Mouse (Mus musculus): ENCODE data around the gene Ttc25.
"Not testable (repeated sequence)": the region's sequence is repeated elsewhere in the genome, so short reads cannot be mapped to it uniquely, and the experiment has no call there.

The Ttc25 gene

GRCm38 (mm10) chr11:100574188-100574587 is 28.8 kb downstream of the Ttc25 start:
- DNase-seq: no peak

DNA sequence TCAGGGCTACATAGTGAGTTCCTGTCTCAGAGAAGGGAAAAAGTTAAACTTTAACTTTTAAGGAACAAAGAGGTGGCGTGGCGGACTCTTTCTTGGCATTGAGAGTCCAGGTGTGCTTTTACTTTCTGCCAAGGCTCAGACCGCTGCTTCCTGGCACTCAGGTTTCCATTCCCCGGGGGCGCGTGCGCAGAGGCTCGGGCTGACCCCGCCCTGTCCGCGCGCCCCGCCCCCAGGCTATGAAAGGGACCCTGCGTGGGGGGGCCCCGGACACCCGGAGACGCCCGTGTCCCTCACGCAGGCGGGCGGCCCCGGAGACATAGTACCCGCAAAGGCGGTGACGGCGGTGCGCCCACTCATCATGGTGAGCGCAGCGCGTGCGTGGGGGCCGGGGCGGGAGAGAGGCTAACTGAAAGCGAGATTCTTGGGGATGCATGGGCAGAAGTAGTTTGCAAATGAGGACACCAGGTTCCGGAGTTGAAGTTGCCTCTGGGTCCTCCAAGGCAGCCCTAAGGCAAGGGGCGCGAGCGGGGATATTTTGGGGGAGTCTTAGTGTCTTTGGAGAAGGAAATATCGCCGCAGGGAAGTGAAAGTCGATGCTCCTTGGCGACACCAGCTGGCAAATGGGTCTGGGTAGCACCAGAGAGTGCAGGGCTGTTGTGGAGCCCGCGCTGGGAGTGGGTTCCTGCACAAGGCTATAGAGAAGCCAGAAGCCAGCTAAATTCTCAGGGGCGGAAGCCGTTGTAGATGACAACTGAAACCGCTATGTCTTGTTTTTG is 29.5 kb downstream of the Ttc25 start, which contains the start of gene Cnp:
Gene Cnp (plus strand): TSS at position 197 of the 776 bp plus-strand sequence.
- peak; percentile 86 for DNase-seq

- no peak for DNase-seq
Observed at GRCm38 (mm10) chr11:100575484-100575855, 30.1 kb downstream of the Ttc25 start.

DNA sequence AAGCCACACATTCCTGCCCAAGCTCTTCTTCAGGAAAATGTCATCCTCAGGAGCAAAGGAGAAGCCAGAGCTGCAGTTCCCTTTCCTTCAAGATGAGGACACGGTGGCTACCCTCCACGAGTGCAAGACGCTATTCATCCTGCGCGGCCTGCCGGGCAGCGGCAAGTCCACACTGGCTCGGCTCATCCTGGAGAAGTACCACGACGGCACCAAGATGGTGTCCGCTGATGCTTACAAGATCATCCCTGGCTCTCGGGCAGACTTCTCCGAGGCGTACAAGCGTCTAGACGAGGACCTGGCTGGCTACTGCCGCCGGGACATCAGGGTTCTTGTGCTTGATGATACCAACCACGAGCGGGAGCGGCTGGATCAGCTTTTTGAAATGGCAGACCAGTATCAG is 30.8 kb downstream of the Ttc25 start:
- DNase-seq: no peak

DNA sequence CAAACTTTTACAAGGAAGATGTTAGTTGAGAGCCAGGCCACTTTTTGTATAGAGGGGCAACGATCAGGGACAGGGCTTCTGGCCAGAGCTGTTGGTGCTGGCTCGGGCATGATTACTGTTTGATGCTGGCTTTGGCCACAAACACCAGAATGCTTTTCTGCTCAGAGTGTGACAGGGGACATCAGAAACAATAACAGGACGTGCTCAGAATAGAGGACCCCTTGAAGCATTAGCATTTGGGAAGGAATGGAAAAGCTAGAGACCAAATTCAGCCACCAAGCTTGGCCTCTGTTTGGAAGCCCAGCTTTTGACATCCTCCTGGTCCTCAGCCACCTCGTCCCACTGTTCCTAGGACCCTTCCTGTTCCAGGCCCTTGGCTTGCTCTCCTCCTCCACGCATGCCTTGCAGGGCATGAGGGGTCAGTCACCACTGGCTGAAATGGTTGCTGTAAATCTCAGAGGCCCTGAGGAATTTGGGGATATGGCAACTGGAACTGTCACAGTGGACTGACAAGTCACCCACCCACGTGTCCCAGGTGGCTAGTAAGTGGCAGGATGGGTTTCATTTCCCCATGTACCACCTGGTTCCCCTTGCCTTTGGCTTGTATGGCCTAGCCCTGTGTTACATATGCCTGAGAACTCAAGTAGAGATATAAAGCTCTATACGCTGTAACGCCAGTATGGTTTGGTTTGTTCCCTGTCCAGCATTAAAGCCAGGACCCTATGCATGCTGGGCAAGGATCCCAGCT is 32.6 kb downstream of the Ttc25 start:
- no peak for DNase-seq

DNA sequence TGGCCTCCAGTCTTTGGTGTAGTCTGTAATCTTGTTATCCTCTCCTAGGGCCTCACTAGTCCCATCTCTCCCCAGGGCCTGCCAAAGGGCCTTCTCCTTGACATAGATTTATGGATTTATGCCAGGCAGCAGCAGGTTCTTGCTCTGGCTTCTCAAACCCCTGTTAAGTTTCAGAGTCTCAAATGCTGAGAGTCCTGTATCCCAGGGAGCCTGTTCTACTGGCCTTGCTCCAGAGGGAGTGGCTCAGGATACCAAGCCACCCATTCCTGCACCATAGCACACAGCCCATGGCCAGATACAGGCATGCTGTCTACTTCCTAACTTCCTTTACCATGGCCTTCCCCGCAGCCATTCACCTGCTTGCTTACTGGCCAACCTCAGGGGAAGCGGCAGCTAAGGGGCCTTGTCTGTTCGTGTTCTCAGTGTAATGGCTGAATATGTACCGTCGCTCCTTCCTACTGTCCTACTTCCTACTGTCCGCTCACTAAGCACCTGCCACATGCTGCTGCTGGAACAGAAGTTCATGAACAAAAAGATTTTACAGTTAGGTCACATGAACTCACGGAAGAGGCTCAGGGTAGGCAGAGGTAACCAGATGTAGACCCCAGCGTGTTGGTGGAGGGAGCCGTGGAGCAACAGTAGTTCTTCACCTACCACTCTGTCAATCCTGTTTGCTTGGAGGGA is 33.9 kb downstream of the Ttc25 start:
- DNase-seq: no peak

- DNase-seq: no peak
Observed at GRCm38 (mm10) chr11:100580275-100580674, 34.9 kb downstream of the Ttc25 start.

- DNase-seq: no peak
Observed at GRCm38 (mm10) chr11:100581756-100582155, 36.3 kb downstream of the Ttc25 start.

- DNase-seq: not testable (repeated sequence)
Observed at GRCm38 (mm10) chr11:100582413-100582812, 37.0 kb downstream of the Ttc25 start.

- no peak for DNase-seq
Observed at GRCm38 (mm10) chr11:100582836-100583235, 37.4 kb downstream of the Ttc25 start.

- no peak for DNase-seq
Observed at GRCm38 (mm10) chr11:100584561-100584961, 39.2 kb downstream of the Ttc25 start.

GRCm38 (mm10) chr11:100585148-100585547 is 39.7 kb downstream of the Ttc25 start:
- DNase-seq: no peak

- DNase-seq: no peak
Observed at GRCm38 (mm10) chr11:100588462-100588861, 43.1 kb downstream of the Ttc25 start.

DNA sequence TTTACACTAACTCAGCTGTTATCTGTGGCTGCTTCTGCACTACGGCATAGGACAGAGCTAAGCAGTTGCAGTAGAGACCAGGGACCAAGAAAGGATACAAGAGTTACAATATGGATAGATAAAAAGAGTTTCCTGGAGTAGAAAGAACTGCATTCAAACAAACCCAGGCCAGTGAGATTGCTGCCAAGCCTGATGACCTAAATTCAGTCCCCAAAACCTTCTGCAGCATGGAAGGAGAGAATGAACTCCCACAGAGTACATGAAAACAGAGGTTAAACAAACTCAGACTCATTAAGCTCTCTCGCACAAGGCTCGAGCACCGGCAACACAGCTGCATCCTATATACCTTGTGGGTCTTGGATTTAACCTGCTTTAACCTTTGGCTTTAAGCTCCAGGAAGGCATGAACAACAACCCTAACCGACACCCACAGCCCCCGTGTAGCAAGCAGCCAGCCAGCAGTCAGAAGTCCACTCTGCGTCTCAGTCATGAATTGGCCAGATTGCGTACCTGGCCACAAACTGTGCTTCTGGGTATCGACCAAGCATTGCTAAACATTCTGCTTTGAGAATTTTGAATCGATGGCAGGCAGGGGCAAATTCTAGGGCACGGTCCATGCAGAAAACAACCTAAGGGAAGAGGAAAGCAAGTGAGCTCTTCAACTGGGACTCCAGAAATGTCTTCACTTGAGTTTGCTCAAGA is 47.1 kb downstream of the Ttc25 start:
- no peak for DNase-seq

GRCm38 (mm10) chr11:100594608-100595007 is 49.2 kb downstream of the Ttc25 start:
- no peak for DNase-seq

- no peak for DNase-seq
Observed at GRCm38 (mm10) chr11:100595533-100595932, 50.1 kb downstream of the Ttc25 start.

GRCm38 (mm10) chr11:100598074-100598473 is 52.7 kb downstream of the Ttc25 start:
- DNase-seq: no peak

DNA sequence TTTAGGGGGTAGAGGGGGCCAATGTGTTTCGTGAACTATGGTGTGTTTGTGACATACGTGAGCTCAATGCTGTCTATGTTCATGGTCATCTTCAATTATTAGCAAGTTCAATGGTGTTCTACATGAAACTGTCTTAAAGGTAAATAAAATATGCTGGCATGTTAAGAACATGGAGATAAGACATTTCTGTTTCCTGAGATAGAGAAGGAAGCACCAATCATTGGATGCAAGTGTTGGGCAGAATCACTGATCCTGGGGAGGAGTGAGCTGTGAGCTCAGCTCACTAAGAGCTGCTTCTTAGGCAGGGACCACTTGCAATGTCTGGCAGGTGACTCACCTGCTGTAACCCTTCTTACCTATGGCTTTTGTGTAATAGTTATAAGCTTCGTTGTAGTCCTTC is 56.0 kb downstream of the Ttc25 start:
- DNase-seq: no peak

DNA sequence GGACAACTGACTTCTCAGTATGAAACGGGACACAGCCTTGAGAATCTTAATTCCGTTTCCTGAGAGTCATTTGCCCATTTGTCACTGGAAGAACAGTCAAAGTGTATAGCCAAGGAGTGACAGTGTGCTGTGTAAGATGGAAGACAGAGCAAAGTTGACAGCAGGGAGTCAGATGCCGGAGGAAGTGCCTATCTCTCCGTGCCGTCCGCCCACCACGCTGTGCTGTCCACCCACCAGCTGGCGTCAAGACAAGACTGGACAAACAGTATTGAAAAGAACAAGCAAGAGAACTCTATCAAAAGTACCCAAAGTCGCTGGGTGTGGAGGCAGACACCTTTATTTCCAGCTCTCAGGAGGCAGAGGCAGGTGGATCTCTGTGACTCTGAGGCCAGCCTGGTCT is 57.7 kb downstream of the Ttc25 start:
- no peak for DNase-seq

DNA sequence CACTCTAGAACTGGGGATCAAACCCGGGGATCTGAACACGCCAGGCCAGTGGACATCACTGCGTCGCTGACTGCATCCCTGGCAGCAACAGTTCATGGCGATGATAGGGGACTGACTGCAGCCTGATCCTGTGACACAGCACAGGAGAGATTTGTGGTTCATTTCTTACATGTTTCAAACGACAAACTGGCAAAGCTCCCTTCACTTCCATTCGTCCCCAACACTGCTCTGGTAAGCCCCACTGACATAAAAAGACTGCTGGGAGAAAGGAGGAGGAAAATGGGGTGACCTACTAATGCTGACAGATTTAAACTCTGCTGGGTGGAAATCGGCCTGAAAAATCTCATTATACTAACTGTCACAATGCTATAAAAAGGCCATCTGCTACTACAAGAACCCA is 58.4 kb downstream of the Ttc25 start:
- no peak for DNase-seq

DNA sequence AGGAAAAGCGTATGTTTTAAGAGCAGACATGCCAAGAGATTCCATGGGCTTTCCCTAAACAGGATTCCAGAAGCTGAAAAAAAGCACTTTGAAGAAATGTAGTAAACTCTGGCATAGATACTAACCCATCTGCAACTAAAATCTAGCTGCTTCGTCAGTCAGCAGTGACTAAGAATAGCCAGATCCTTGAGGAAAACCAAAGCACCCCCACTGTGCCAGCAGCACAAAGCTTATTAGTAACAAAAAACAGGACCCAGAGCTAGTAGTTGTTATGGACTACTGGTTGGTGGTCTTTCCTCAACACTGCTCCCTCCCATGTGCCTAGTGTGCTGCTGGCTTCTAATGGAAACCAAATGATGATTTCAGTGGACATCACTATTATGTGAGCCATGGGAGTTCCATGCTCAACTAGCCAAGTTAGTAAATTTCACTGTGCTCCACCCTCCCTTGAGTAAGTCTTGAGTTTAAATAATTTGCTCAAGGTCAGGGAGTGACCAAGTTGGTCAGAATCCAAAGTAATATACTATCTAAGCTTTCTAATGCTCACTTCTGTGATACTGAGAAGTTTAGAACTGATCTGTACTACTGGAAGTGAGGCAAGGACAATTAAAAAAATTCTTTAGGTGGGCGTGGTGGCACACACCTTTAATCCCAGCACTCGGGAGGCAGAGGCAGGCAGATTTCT is 59.1 kb downstream of the Ttc25 start:
- no peak for DNase-seq

DNA sequence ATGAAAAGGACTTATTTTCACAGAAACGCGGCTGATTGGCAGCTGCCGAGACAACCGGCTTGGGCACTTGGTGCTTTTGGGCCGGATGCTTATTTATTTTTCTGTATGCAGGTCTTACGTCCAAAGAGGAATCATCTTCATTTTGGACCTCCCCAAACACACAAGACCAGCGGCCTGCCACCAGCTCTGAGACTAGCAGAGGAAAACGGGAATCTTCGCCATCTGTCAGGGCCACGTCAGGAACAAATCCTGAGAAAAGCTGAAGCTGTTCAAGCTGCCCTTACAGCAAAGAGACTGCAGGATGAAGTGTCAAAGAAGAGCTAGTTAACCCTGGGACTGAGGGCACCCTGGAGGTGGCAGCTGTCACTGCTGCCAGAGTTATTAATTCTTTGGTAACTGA is 60.0 kb downstream of the Ttc25 start:
- no peak for DNase-seq

DNA sequence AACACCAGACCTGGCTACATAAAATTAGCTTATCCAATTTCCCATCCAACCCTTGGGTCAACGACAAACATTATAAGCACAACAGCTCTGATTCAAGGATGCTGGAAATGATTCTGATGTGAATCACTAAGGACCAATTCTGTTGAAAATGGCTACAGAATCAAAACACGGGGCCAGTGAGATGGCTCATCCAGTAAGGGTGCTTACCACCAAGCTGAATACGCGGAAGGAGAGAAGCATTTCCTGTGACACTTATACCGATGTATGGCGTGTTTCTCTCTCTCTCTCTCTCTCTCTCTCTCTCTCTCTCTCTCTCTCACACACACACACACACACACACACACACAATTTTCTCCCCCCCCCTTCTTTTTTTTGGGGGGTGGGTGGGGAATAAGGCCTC is 61.7 kb downstream of the Ttc25 start:
- no peak for DNase-seq

Measured in kidney, adult 18-20 months (tissue).